Mouse (Mus musculus) bone marrow macrophage, adult 2 months (primary cell): Measurements from ENCODE around the gene Lekr1.

Experiments
- CTCF ChIP-seq: IDR thresholded peaks from 2 replicates; pipeline ENCODE4 v1.5.1; 2012; ENCODE audit warnings: low read depth, mild to moderate bottlenecking, low read length, moderate library complexity
- POLR2A ChIP-seq: IDR thresholded peaks from 2 replicates; pipeline ENCODE4 v1.6.1; 2012; ENCODE audit warnings: mild to moderate bottlenecking, low read depth, low read length, borderline replicate concordance

DNA sequence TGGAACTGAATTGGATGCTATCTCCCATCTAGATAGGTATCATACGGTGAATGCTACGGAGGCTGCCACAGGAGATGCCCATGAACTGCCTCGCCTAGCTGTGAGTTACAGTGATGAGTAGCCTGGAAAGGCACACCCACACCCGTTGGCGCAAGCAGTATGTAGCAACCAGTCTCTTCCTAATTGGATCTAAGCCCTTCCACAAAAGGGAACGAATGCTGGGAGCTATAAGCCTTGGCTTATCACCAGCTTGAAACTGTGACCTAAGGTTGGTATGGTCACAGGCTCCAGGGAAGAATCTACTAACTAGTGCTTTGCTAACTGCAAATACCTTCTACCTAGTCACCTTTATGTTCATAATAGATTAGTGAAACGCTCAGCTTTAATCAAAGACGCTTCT, 175.1 kb downstream of the Lekr1 start:
- TF ChIP-seq POLR2A, result no peak
- TF ChIP-seq CTCF, result no peak
